Mouse (Mus musculus): ENCODE measurements around the gene Zdhhc15.
"Not testable (repeated sequence)": the region's sequence is repeated elsewhere in the genome, so short reads cannot be mapped to it uniquely, and the experiment has no call there.

Gene Zdhhc15

DNA sequence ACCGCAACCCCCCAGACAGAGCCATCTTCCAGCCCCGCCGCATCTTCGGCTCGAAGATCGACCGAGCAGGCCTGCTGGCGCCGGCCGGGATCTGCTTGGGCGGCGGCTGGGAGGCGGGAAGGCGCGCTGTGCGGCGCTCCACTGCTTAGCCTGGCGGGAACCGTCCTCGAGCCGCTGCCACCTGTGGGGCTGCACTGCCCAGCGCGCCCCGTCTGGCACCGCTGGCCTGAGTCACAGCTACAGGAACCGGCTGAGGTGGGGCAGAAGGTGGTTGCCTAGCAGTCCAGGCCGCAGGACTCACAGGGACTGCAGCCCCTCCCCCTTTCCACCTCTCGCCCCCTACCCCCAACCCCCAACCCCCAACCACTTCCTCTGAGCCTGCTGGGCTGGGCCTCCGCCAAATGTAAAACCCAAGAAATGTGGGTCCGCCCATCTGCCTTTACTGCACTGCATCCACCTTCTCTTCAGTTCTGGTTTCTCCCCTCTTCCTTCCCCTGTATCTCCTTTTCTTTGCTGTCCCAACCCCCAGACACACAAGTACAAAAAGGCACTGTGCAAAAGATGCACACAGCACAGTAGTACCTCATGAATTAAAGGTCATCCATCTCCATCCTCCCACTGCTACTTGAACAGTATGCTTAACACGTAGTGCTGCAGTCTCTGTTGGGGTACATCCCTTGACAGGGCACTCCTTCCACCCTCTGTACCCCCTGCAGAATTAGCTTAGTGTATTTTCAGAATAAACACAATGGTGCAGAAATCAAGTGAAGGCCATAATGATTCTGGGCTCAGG lies at the start of gene Zdhhc15:
Gene Zdhhc15, minus strand, starts transcription at position 308 of the 793 bp plus-strand sequence.
- DNase-seq (ENCODE audit: low spot score in 2 of 2): peak; percentile 8 to 9

DNA sequence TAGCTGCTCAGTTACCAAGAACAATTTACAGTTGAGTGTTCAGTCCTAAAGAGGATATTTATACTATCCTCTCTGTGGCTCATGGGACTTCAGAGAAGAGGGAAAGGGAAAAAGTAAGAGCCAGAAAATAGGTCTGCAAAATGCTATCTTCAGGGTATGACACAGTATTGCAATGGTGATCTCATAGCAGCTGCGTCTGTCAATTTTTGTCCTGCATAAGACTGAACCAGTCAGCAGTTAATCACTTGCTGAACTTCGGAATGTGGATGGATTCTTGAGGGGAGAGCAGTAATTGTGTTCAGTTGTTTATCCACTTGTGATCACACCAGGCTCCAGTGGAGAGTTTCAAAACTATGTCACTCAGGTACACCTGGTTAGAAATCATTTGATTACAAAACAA lies 37.1 kb upstream of the Zdhhc15 start:
- DNase-seq (ENCODE audit: low spot score in 2 of 2): no peak

DNA sequence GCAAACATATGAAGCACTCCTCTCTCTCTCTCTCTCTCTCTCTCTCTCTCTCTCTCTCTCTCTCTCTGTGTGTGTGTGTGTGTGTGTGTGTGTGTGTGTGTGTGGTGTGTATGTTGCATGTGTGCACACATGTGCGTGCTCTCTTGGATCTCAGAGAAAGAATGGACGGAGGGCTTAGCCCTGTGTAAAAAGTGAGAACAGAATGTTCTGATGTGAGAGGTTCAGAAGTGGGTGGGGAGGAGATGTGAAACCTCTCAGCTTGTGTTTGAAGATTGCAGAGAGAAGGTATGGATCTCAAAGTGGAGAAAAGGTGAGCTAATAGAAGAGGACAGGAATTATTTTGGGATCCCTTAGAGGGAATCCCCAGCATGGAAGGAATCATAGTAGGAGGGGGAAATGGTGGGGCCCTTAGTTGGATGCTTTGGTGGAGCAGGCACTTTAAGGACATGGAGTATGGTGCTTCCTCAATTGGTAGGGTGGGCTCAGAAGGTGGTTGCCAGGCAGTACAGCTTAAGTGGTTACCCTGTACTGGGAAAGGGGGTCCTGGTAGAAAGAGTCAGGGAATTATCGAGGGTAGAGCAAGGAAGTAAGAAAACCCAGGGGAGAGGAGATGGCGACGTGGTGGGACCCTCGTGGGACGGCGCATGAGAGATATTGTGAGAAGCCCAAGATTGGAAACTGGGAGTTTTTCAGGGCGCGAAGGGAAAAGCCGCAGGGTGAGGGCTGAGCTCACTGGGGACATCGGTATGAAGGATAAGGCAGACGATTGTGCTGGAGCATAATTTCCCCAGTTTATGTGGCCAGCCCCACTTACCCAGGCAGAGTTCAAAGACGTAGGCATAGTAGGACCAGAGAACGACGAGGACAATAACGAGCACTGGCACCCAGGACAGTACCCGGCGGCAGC lies 761 bp downstream of the Zdhhc15 start:
- DNase-seq (ENCODE audit: low spot score in 2 of 2): no peak

DNA sequence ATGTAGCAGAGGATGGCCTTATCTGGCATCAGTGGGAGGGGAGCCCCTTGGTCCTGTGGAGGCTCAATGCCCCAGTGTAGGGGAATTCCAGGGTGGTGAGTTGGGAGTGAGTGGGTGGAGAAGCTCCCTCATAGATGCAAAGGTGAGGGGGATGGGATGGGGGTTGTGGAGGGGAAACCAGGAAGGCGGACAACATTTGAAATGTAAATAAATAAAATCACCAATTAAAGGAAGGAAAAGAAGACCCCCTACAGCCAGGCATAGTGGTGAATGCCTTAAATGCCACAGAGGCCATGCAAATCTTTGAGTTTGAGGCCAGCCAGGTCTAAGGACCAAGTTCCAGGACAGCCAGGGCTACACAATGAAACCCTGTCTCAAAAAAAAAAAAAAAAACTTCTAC lies 13.9 kb downstream of the Zdhhc15 start:
- no peak for DNase-seq (ENCODE audit: low spot score in 2 of 2)

DNA sequence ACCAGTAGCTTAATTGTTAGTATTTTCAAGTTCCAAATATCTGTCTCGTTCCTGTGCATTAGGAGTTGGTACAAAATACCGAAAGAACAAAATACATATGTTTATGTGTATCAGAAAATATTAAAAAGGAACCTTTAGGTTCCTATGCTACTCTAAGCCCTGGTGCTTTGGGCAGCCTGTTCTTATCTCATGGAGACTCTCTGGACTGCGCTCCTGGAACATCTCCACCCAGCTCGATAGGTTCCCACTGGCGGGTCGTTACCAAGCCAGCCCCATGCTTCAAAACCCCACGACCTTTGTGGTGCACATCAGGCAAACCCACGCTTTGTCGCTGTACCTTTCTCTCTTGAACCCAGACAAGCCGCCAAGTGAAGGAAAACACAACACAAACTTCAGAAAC lies 58.3 kb downstream of the Zdhhc15 start:
- no peak for DNase-seq (ENCODE audit: low spot score in 2 of 2)

DNA sequence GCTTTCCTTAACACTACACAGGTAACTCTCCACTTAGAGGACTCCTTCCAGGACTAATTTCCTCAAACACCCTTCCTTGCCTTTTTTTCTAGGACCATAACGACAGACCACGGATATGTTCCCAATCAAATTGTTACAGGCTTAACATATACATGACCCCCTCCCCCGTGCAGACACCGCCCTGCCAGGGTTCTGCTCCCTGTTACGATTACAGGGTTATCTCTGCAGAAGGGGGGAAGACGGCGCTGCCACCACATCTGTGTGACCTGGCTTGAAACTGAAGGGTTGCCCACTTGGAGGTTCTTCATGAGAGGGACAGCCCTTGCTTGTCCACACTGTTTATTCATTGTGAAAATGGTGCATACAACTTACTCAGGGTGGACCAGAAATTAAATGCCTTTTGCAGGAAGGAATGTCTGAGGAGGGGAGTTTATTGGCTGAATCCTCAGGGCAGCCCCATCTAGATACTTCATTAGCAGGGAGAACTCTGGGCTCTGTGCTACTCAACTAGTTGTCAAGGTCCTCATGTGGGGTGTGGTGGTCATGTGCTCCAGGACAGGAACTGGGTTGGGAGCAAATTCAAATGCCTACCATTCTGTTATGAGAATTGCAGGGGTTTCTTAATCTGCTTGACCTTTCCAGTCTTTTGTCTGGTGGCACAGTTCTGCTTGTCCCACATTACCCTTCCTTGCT lies 67.0 kb downstream of the Zdhhc15 start:
- not testable (repeated sequence) for DNase-seq (ENCODE audit: low spot score in 2 of 2)

DNA sequence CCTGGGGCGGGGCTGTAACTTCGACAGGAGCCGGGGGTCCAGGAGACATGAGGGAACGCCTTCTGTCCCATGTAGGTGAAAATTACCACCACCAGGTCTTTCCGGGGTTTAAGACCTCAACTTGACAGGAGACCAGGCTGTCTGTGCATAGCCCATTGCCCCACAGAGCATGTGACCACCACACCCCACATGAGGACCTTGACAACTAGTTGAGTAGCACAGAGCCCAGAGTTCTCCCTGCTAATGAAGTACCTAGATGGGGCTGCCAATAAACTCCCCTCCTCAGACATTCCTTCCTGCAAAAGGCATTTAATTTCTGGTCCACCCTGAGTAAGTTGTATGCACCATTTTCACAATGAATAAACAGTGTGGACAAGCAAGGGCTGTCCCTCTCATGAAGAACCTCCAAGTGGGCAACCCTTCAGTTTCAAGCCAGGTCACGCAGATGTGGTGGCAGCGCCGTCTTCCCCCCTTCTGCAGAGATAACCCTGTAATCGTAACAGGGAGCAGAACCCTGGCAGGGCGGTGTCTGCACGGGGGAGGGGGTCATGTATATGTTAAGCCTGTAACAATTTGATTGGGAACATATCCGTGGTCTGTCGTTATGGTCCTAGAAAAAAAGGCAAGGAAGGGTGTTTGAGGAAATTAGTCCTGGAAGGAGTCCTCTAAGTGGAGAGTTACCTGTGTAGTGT lies 68.5 kb downstream of the Zdhhc15 start:
- not testable (repeated sequence) for DNase-seq (ENCODE audit: low spot score in 2 of 2)

DNA sequence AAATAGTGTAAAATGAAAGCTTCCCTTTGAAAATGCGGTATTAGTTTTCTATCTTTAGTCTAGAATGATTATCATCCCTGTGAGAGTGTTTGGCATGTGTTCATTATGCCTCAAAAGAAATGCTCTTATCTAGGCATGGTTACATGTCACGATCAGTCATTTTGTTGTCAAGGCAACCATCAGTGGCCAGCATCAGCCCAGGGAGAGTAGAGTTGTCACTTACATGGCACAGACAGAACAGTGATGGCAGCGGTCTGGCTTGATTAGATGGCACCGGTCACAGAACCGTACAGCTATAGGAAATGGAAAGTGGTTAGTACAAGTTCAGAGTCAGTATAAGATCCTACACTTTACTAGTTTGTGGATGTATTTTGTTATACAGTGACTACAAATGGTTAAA lies 96.9 kb downstream of the Zdhhc15 start:
- DNase-seq (ENCODE audit: low spot score in 2 of 2): no peak

DNA sequence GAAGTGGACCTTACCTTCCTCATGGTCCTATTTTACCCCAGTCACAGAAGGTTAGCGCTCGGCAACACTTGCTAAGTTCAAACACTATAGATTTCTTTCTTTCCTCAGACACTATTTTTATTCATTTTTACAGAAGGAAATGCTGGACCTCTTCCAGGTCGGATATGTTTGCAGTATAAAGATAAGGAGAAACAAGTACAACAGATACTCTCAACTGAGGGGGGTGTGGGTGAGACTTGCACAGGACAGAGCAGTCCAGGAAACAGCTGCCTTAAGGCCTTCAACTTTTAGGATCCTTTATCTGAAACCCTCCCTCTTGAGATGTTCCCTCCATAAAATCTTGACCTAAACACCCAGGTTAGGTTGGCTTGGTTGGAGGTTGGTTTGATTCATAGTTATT lies 103.4 kb downstream of the Zdhhc15 start:
- DNase-seq (ENCODE audit: low spot score in 2 of 2): no peak

DNA sequence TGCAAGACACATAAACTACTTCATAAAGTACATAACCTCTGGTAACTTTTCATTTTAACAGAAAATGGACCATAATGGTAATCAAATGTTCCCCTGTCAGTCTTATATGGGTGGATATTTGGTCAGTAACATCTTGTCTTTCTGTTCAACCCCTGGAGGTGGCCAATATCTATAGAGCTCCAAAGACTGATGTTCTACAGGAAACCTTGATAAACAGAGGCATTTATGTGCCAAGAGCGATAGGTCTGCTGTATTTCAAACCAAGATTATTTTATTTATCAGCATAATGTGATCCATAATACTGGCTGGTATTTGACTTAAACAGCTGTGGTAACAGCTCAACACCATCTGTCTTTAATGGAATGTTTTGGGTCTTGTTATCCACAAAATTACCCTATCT lies 125.6 kb downstream of the Zdhhc15 start:
- DNase-seq (ENCODE audit: low spot score in 2 of 2): no peak

DNA sequence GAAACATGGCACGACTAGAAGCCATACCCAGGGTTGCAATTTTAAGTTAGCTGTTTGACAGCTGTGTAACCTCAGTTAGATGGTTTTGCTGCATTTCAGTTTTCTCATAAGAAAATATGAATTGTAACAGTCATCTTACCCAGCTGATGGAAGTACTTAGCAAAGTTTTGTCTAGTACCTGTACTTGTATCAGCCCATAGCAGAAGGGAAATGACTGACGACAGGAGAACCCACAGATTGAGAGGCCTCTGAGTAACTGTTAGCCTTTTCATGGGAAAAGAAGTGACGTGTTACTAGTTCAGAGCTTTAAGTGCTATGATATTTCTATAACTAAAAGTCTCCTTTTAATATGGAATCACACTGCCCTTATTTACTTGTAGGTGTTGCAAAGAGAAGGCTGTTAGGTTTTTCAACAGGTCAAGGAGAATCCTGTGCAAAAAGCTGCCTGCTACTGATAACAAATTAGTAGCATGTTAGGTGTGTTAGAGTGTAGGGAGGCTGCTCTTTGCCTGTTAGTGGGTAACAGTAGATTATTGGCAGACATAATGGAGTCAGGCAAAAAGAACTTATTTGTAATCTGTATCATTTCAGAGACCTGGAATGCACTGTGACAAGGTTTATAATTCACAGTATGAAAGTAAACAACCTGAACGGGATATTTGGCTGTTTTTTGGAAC lies 126.8 kb downstream of the Zdhhc15 start:
- no peak for DNase-seq (ENCODE audit: low spot score in 2 of 2)

DNA sequence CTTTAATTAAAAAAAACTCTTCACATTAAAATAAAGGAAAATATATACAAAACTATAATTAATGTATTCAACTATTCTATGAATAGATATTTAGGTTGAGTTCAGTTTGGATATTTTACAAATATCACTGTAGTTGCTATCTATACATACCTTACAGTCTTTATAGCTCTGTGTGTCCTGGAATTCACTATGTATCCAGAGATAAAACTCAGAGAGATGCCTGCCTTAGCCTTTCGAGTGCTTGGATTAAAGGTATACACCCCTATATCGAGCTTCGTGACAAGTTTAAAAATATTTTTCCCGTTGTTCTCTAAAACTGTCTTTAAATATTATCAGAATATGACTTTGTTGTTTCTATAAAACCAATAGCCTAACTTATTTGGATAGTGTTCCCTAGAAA lies 128.2 kb downstream of the Zdhhc15 start:
- no peak for DNase-seq (ENCODE audit: low spot score in 2 of 2)

DNA sequence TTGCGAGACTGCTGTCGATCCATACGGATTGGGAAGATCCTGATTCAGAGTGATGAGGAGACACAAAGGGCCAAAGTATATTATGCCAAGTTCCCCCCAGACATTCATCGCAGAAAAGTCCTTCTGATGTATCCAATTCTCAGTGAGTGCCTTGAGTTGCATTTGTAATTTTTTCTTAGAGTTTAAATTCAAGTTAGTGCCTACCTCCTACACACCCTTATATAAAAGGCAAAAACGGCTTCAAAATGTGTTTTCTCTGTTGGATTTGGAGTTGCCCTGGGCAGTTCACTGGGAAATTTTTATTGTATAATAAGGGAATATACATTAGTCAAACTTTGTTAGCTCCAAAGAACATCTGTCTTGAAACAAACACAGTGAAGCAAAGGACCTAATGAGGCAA lies 169.1 kb downstream of the Zdhhc15 start:
- DNase-seq (ENCODE audit: low spot score in 2 of 2): no peak

DNA sequence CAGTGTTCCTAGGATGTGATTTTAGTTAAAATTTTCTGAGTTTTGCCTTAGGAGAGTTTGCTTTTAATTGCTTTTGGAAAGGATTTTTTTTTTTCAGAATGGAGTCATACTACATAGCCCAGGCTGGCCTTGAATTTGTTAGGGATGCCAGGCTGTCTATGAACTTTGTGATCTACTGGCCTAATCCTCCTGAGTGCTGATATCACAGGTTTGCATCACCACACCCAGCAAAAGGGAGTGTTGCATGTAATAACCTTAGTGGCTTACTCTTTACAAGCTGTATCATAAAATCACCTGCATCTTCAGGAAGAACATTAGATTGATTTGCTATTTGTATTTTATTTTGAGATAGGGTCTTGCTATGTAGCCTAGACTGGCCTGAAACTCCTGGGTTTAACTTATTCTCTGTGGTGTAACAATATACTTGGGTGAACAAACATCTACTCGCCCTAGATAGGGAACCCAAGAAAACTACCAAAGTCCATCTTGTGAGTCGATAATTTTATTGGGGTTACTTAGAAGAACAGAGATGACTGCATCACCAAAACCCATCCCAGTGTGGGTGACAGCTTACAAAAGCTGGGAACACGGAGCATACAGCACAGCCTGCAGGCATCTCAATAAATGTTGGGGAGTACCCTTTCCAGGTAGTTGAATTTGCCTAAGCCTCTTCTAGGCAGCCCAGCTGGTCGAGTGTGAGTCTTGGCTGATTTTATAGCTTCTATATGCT lies 181.1 kb downstream of the Zdhhc15 start:
- no peak for DNase-seq (ENCODE audit: low spot score in 2 of 2)

DNA sequence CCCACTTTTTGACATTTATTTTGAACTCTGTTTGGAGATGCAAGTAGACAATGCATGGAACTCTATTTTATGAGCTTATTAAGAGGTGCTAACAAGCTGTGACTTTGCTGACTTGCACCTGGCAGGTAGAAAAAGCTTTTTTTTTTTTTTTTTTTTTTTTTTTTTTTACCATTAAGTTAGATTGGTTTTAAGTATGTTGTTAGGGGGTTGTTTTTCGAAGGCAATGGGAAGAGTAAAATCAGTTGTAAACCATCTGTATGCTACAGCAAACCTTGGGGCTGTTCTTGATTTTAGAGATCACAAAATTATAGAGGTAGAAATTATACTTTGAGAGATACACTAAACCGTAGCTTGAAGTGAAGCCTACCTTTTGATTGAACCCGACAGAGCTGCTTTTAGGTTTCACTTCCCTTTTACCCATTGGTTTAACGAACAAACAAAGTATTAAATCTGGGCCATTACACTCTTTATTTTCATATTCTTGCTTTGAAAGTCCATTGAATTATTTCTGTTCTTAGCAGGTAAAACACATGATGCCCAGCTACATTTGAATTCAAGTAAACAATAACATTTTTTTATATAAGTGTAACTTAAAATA lies 181.9 kb downstream of the Zdhhc15 start:
- no peak for DNase-seq (ENCODE audit: low spot score in 2 of 2)

DNA sequence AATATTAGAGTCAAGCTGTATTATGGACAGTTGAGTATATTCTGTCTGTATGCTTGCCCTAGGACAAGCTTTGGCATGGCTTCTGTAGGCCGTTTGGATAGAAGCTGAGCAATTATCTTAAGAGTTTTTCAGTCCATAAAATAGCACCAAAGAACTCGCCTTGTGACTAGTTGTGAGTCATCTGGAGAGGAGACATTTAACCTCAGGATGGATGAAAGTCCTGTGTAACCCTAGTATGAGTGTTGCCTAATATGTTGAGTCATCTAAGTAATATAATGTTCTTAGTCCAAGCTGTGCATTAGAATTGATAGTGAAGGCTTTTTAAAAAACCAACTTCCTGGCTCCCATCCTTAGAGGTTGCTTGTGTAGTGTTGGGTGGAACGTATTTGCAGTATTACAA lies 182.8 kb downstream of the Zdhhc15 start:
- no peak for DNase-seq (ENCODE audit: low spot score in 2 of 2)

Measured in frontal cortex, postnatal 25 days (tissue).